Mouse (Mus musculus): Measurements from ENCODE around the gene C3ar1. TPM values are rescaled to one million over a fixed set of nuclear protein-coding genes. Genes with fewer than 3 reads are reported as not detected.

Gene C3ar1
- polyA plus RNA-seq, 1 experiment from 2014 or later: 2.3 TPM

DNA sequence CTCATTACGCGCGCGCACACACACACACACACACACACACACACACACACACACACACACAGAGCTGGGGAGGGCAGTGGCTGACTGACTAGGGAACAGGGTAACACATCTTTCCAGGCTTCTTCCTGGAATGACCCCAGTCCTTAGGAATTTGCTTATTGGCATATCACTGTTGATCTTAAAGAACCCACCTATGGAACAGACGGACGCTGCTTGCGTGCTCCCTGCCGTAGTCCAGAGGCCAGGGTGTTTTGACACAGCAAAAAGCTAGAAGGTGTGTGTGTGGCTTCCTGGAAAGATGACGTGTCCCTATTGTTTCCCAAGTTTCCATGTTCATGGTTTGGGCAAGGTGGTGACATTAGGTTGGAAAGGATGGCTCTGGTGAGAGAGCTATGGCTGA, 30.8 kb downstream of the C3ar1 start:
- Histone ChIP-seq H3K27me3 (no peaks in the 10 kb centered on the region), H3K4me2 (peak overlapping the region; percentile 76; the same call in 1 of the 2 replicates), H3K9ac (no peak overlapping the region), H3K27ac (no peak overlapping the region), H3K4me3 (no peak overlapping the region), H3K4me1 (peaks cover 42% of the 10 kb centered on the region), H3K36me3 (peaks cover 16% of the 10 kb centered on the region), H3K9me3 (no peaks in the 10 kb centered on the region)
- no peak for ATAC-seq (ENCODE audit: insufficient number of reproducible peaks, insufficient read depth, low FRiP score, low TSS enrichment, low read depth)
- WGBS: 91% methylated on average over 9 of the region's 9 CpGs

DNA sequence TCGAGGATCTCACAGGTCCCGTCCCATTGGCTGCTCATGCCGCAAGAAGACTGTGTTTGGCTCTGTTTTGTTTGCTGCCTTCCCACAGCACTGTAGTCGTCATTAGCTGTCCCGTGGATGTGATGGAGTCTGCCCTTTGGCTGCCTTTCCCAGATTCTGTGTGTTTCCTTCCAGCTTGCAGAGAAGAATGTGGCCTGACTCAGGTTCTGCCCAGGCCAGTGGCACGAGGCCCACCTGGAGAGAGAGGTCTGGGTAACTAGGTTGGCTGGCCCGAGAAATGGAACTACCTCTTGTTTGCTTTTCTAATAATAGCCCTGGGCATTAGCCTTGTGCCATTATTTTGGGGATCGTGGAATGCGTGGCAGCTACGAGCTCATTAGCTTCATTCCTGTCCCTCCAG, 31.9 kb downstream of the C3ar1 start:
- H3K4me1 ChIP-seq: peaks cover 42% of the 10 kb centered on the region
- no peak overlapping the region for H3K9ac ChIP-seq
- H3K4me3 ChIP-seq: no peak overlapping the region
- WGBS: 53% methylated on average over 10 of the region's 10 CpGs
- H3K27me3 ChIP-seq: no peaks in the 10 kb centered on the region
- no peak for ATAC-seq (ENCODE audit: insufficient number of reproducible peaks, insufficient read depth, low FRiP score, low TSS enrichment, low read depth)
- no peaks in the 10 kb centered on the region for H3K9me3 ChIP-seq
- H3K4me2 ChIP-seq: no peak overlapping the region
- peaks cover 6% of the 10 kb centered on the region; the same call in 1 of the 2 replicates for H3K36me3 ChIP-seq
- no peak overlapping the region for H3K27ac ChIP-seq

DNA sequence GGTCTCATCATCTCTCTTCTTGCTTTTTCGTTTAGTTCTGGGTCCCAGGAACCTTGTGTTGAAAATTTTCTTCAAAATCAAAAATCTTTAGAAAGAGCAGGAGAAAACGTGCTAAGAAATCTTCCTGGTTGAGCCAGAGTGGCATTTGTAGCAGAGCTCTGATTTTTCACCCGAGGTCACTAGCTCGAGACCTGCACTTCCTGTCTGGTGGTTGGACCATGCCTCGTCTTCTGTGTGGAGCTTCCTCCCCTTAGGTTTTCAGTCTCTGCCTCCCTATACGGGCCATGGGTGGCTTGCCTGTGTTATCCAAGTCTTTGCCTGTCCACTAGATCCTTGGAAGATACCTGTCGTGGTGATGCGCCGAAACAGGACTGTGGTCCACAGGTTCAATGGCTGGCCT, 34.1 kb downstream of the C3ar1 start:
- H3K9me3 ChIP-seq: no peaks in the 10 kb centered on the region
- no peaks in the 10 kb centered on the region for H3K27me3 ChIP-seq
- H3K27ac ChIP-seq: no peak overlapping the region
- H3K4me3 ChIP-seq: peak overlapping the region; percentile 96; the same call in 1 of the 2 replicates
- H3K9ac ChIP-seq: peak overlapping the region; percentile 98; the same call in 1 of the 2 replicates
- peaks cover 44% of the 10 kb centered on the region for H3K4me1 ChIP-seq
- peak overlapping the region; percentile 80 for H3K4me2 ChIP-seq
- no peak for ATAC-seq (ENCODE audit: insufficient number of reproducible peaks, insufficient read depth, low FRiP score, low TSS enrichment, low read depth)
- WGBS: 71% methylated on average over 9 of the region's 9 CpGs
- H3K36me3 ChIP-seq: no peaks in the 10 kb centered on the region

DNA sequence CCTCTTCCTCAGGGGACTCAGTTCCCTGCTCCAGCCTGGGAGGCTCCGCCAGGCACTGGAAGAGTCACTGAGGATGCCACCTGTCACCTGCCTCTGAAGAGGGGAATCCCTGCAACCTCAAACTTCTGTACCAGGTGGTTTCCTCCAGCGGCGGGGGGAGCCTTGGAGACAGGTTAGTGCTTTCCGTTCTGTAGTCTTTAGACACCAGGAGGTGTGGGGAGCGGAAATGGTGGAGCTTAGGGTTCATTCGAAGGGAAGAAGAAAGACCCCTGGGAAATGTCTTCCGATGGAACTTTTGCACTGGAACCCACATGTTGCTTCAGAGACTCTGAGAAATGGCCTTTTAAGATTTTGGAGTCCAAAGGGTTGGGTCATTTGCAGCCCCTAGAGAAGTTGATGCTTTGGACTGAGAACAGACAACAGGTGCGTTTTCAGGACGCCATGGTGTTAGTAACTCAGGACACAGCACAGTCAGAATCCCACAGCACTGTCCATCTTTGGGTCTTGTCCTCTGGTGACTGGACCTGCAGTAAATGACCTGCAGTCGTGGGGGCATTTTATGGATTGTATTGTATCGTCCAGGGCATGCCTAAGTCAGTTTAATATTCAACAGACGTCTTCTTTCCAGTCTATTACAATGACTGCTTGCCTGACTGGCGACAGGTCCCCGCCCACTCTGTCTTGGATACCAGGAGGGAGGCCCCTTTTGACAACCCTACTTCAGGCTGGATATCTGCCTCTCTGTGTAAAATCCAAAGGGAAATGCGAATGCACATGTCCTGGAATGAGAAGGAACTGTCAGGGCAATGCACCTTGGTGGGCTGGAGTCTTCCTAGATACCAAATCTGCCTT, 34.9 kb downstream of the C3ar1 start:
- Histone ChIP-seq H3K9ac (peak overlapping the region; percentile 98), H3K4me1 (peaks cover 36% of the 10 kb centered on the region), H3K27me3 (no peaks in the 10 kb centered on the region), H3K4me2 (peak overlapping the region; percentile 80), H3K9me3 (no peaks in the 10 kb centered on the region), H3K27ac (no peak overlapping the region), H3K36me3 (no peaks in the 10 kb centered on the region), H3K4me3 (peak overlapping the region; percentile 96)
- WGBS: 28% methylated on average over 15 of the region's 15 CpGs
- ATAC-seq (ENCODE audit: insufficient number of reproducible peaks, insufficient read depth, low FRiP score, low TSS enrichment, low read depth): no peak; the same call in 1 of the 2 replicates

DNA sequence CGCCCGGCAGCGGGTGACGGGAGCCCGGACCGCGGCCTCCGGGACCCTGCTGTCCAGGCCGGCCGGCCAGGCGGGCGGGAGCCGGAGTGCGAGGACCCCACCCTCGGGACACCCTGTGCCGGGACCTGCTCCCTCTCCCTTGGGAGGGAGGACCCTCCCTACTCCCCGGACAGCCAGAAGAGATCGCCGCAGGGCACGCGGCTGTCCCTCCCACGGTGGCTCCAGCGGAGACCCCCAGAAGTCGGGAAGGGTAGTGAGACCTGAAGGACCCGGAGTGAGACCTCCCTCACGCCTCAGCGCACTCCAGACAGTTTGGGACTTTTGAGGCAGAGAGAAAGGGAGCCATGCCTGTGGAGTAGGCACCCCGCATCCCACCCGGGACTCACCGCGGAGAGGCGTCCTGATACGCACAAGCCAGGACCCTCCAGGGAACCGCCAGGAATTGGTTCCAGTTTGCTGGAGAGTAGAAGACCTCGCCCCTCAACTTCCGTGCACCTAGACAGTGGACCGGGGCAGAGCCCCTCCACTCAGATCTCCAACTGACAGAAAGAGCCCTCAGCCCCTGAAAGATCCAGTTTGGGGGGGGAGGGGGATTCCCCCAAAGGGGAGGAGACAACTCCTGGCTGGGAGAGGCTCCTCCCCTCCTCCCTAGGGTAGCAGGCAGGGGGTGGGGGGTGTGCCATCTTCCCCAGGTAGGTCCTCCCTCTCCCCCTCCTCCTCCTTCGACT, 35.7 kb downstream of the C3ar1 start:
- Histone ChIP-seq H3K9ac (peak overlapping the region; percentile 98), H3K27ac (peak overlapping the region; percentile 86), H3K27me3 (no peaks in the 10 kb centered on the region), H3K9me3 (no peaks in the 10 kb centered on the region), H3K4me2 (peak overlapping the region; percentile 80), H3K4me3 (peak overlapping the region; percentile 96), H3K36me3 (no peaks in the 10 kb centered on the region), H3K4me1 (peaks cover 28% of the 10 kb centered on the region)
- 0% methylated on average over 38 of the region's 38 CpGs for WGBS
- ATAC-seq (ENCODE audit: insufficient number of reproducible peaks, insufficient read depth, low FRiP score, low TSS enrichment, low read depth): peak; percentile 45; the same call in 1 of the 2 replicates

DNA sequence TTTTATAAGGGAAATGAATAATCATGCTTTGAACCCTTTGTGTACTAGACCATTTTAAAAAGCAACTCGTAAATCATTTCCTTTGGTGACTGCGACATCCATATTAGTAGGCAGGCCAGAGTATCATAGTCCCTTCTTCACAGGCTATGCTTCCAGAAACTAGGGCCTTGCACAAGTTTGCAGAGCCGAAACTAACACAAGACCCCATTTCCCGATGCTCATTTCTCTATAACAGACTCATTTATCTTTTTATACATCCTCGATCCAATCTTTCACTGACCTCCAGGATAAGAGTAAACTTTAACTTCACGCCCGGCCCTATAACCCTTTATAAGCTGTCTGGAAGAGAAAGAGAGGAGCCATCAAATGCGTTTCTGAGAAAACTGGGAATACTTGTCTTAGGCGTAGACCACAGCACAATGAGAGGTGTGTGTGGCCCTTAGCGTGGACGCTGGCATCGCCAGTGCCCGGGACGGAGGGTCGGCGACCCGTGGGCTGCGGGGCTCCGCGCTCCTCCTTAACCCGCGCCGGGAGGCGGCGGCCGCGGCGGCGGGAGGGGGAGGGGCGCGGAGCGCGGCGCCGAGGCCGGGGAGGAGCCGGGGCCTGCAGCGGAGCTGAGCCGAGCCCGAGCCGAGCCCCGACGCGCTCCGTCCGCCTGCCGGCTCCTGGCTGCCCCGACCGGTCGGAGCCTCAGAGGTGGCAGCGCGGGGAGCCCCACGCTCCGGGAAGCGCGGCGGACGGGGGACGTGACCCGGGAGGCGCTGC, 36.5 kb downstream of the C3ar1 start, which contains the start of gene Foxj2:
TSS of gene Foxj2 (plus strand) at position 609 of the 765 bp plus-strand sequence.
- H3K9me3 ChIP-seq: no peaks in the 10 kb centered on the region
- peaks cover 28% of the 10 kb centered on the region for H3K4me1 ChIP-seq
- peak within 1 kb of the TSS; percentile 98 for H3K9ac ChIP-seq
- 2% methylated on average over 46 of the region's 61 CpGs for WGBS
- H3K4me2 ChIP-seq: peak within 1 kb of the TSS; percentile 80
- peak within 1 kb of the TSS; percentile 86 for H3K27ac ChIP-seq
- H3K36me3 ChIP-seq: no peaks in the 10 kb centered on the region
- no peaks in the 10 kb centered on the region for H3K27me3 ChIP-seq
- ATAC-seq (ENCODE audit: insufficient number of reproducible peaks, insufficient read depth, low FRiP score, low TSS enrichment, low read depth): peak; percentile 87
- peak within 1 kb of the TSS; percentile 96 for H3K4me3 ChIP-seq

DNA sequence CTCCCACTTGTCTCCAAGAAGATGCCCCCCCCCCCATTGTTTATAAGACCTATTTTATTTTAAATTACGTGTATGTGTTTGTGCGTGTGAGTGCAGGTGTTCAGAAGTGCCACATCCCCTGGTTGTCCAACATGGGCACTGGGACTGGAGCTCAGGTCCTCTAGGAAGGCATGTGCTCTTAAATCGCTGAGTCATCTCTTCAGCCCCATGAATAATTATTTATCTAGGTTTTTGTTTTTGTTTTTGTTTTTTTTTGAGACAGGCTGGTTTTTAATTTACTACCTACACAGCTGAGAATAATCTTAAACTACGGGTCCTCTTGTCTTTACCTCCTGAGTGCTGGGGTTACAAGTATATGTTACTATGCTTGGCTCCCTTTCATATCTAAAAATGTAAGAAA, 42.3 kb downstream of the C3ar1 start:
- no peak for ATAC-seq (ENCODE audit: insufficient number of reproducible peaks, insufficient read depth, low FRiP score, low TSS enrichment, low read depth)
- H3K36me3 ChIP-seq: no peaks in the 10 kb centered on the region
- H3K4me3 ChIP-seq: no peak overlapping the region
- peaks cover 6% of the 10 kb centered on the region for H3K4me1 ChIP-seq
- H3K9me3 ChIP-seq: no peaks in the 10 kb centered on the region
- 86% methylated on average over 4 of the region's 4 CpGs for WGBS
- no peaks in the 10 kb centered on the region for H3K27me3 ChIP-seq
- no peak overlapping the region for H3K4me2 ChIP-seq
- no peak overlapping the region for H3K9ac ChIP-seq
- H3K27ac ChIP-seq: no peak overlapping the region

DNA sequence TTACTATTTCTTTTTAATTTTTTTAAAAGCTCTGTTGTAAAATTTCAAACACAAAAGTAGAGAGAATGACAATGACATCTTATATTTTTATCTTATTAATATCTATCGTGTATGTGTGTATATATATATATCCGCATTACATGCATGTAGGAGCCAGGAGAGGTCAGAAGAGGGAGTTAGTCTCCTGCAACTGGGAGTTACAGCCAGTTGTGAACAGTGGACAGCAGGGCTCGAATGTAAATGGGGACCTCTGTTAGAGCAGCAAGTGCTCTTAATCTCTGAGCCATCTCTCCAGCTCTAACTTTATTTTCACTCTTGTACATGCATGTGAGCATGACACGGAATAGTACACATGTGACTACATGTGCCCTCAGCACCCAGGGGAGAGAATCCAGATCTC, 43.2 kb downstream of the C3ar1 start:
- Histone ChIP-seq H3K4me3 (no peak overlapping the region), H3K27ac (no peak overlapping the region), H3K27me3 (no peaks in the 10 kb centered on the region), H3K4me2 (no peak overlapping the region), H3K9ac (no peak overlapping the region), H3K9me3 (no peaks in the 10 kb centered on the region), H3K4me1 (peaks cover 6% of the 10 kb centered on the region), H3K36me3 (no peaks in the 10 kb centered on the region)
- WGBS: 88% methylated on average over 4 of the region's 4 CpGs
- ATAC-seq (ENCODE audit: insufficient number of reproducible peaks, insufficient read depth, low FRiP score, low TSS enrichment, low read depth): no peak

DNA sequence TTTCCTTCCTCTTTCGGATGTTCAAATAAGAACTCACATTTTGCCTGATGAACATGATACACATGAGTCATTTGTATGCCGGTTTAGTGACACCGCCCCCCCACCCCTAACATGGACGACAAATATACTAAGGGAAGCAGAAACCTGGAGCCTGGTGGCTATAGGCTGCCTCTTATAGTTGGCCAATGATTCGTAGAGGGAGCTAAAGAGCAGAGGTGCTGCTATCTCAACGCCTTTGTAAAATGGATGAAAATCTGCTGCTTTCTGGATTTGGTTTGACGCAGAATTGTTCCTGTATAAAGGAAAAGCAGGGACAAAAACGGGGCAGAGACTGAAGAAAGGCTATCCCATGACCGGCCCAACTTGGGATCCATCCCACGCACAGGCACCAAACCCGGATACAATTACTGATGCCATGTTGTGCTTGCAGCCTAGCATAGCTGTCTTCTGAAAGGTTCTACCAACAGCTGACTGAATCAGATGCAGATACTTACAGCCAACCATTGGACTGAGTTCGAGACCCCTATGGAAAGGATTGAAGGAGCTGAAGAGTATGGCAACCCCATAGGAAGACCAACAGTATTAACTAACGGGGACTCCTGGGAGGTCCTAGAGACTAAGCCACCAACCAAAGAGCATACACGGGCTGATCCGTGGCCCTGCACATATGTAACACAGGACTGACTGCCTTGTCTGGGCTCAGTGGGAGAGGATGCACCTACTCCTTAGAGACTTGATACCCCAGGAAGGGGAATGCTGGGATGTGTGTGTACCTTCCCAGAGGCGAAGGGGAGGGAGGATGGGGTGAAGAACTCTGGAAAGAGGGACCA, 44.0 kb downstream of the C3ar1 start:
- Histone ChIP-seq H3K9ac (peak overlapping the region; percentile 80; the same call in 1 of the 2 replicates), H3K27ac (peak overlapping the region; percentile 100)
- ATAC-seq (ENCODE audit: insufficient number of reproducible peaks, insufficient read depth, low FRiP score, low TSS enrichment, low read depth): peak; percentile 56

DNA sequence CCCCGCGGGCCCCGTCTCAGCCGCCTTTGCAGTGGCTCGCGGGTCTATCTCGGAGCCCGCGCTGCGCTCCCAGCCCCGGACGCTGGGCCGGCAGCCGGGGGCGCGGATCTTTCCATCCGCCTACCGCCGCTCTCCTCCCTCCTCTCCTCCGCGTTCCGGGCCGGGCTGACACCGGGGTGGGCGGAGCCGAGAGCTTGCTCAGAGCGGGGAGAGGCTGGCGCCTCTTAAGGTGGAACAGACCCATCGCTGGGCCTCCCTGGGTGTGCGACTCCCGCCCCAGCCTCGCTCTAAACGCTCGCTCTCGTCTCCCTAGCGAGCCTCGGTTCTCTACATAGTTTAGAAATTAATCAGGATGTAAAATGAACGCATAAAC, 44.7 kb downstream of the C3ar1 start:
- no peaks in the 10 kb centered on the region for H3K9me3 ChIP-seq
- H3K9ac ChIP-seq: peak overlapping the region; percentile 80
- no peaks in the 10 kb centered on the region for H3K36me3 ChIP-seq
- ATAC-seq (ENCODE audit: insufficient number of reproducible peaks, insufficient read depth, low FRiP score, low TSS enrichment, low read depth): peak; percentile 94
- H3K27ac ChIP-seq: peak overlapping the region; percentile 100
- peak overlapping the region; percentile 63 for H3K4me3 ChIP-seq
- H3K4me2 ChIP-seq: peak overlapping the region; percentile 66
- peaks cover 6% of the 10 kb centered on the region for H3K4me1 ChIP-seq
- no peaks in the 10 kb centered on the region for H3K27me3 ChIP-seq
- WGBS: 1% methylated on average over 36 of the region's 38 CpGs

More for the DNA sequence above, 44.0 kb downstream of the C3ar1 start:
- H3K4me3 ChIP-seq: peak overlapping the region; percentile 63
- H3K36me3 ChIP-seq: no peaks in the 10 kb centered on the region
- peak overlapping the region; percentile 66 for H3K4me2 ChIP-seq
- 24% methylated on average over 16 of the region's 16 CpGs for WGBS
- H3K9me3 ChIP-seq: no peaks in the 10 kb centered on the region
- peaks cover 6% of the 10 kb centered on the region for H3K4me1 ChIP-seq
- no peaks in the 10 kb centered on the region for H3K27me3 ChIP-seq

Data from embryonic facial prominence, embryonic 13.5 days (tissue).